15 mouse cellular contexts compared by ENCODE assay signal in genomic region chr4:154400256-154401171, GRCm38 (mm10).
A peak's percentile ranks its signal among the peaks of the same experiment; 100 is the strongest.
DNase-seq lines count a peak whose midpoint lies in the region; ATAC-seq and TF ChIP-seq lines count a peak whose summit lies in the region.
"Had no signal": no experiment of that assay in that cellular context is flagged by ENCODE, and none has a peak within 500 bp of the region (broad histone marks: within the 10 kb centered on the region; RNA-seq: fewer than 3 reads in every experiment).

No protein-coding gene starts in this region.

- no peaks in the 10 kb centered on the region for H3K9me3 ChIP-seq in hindbrain, embryonic 12.5 days (replicated peaks)
- H3K9me3 ChIP-seq in hindbrain, embryonic 13.5 days, result no peaks in the 10 kb centered on the region
- no peaks in the 10 kb centered on the region for H3K9me3 ChIP-seq in lung, embryonic 14.5 days (ENCODE audit: low read depth, low read length)
- no peaks in the 10 kb centered on the region for H3K9me3 ChIP-seq in intestine, embryonic 16.5 days (ENCODE audit: control insufficient read depth, low read length)
- H3K9me3 ChIP-seq in neural tube, embryonic 15.5 days (replicated peaks), result no peaks in the 10 kb centered on the region
- H3K9me3 ChIP-seq: forebrain, embryonic 10.5 days; heart, embryonic 13.5 days; midbrain, embryonic 13.5 days had no signal

- peaks cover 7% of the 10 kb centered on the region; the same call in 1 of the 2 replicates for H3K27me3 ChIP-seq in hindbrain, embryonic 12.5 days
- peaks cover 18% of the 10 kb centered on the region; the same call in 1 of the 2 replicates for H3K27me3 ChIP-seq in hindbrain, embryonic 13.5 days
- H3K27me3 ChIP-seq in lung, embryonic 14.5 days (ENCODE audit: insufficient read depth, low read length), result no peaks in the 10 kb centered on the region
- no peaks in the 10 kb centered on the region for H3K27me3 ChIP-seq in intestine, embryonic 16.5 days (replicated peaks; ENCODE audit: control insufficient read depth, insufficient read depth, low read length)
- peaks cover 15% of the 10 kb centered on the region; the same call in 1 of the 2 replicates for H3K27me3 ChIP-seq in neural tube, embryonic 15.5 days (replicated peaks)
- H3K27me3 ChIP-seq: midbrain, embryonic 13.5 days had no signal

- 62% methylated on average over 24 of the region's 24 CpGs for WGBS in hindbrain, embryonic 12.5 days
- 60% methylated on average over 24 of the region's 24 CpGs for WGBS in hindbrain, embryonic 13.5 days
- WGBS in lung, embryonic 14.5 days, result 68% methylated on average over 24 of the region's 24 CpGs
- WGBS in intestine, embryonic 16.5 days, result 56% methylated on average over 24 of the region's 24 CpGs
- WGBS in neural tube, embryonic 15.5 days, result 54% methylated on average over 24 of the region's 24 CpGs

- TF ChIP-seq CTCF in lung, embryonic 14.5 days (IDR thresholded peaks at IDR 0.05; ENCODE audit: low read depth), result no peak

- peak; percentile 46; the same call in 1 of the 2 replicates for ATAC-seq in hindbrain, embryonic 12.5 days (ENCODE audit: low FRiP score)
- no peak for ATAC-seq in hindbrain, embryonic 13.5 days (ENCODE audit: low FRiP score)
- ATAC-seq in lung, embryonic 14.5 days (ENCODE audit: insufficient read depth), result peak; percentile 15; the same call in 1 of the 2 replicates
- peak; percentile 40 for ATAC-seq in intestine, embryonic 16.5 days
- ATAC-seq in neural tube, embryonic 15.5 days (ENCODE audit: low FRiP score), result 0 out of 2 replicates have a peak, but pooled peaks have one; percentile 40
- no peak for ATAC-seq in megakaryocyte-erythroid progenitor cell, adult 5-6 weeks (replicated peaks; ENCODE audit: low FRiP score, low TSS enrichment, poor library complexity, severe bottlenecking)

- no peak overlapping the region for H3K9ac ChIP-seq in hindbrain, embryonic 12.5 days
- no peak overlapping the region; the same call in 1 of the 2 replicates for H3K9ac ChIP-seq in hindbrain, embryonic 13.5 days
- H3K9ac ChIP-seq in lung, embryonic 14.5 days, result no peak overlapping the region
- no peak overlapping the region for H3K9ac ChIP-seq in intestine, embryonic 16.5 days (ENCODE audit: low read depth, low read length)
- no peak overlapping the region for H3K9ac ChIP-seq in neural tube, embryonic 15.5 days (replicated peaks)
- H3K9ac ChIP-seq: heart, embryonic 13.5 days; midbrain, embryonic 13.5 days had no signal

- H3K4me3 ChIP-seq in hindbrain, embryonic 12.5 days, result no peak overlapping the region
- H3K4me3 ChIP-seq in hindbrain, embryonic 13.5 days, result no peak overlapping the region
- no peak overlapping the region for H3K4me3 ChIP-seq in lung, embryonic 14.5 days (ENCODE audit: low read depth, low read length)
- no peak overlapping the region for H3K4me3 ChIP-seq in intestine, embryonic 16.5 days (ENCODE audit: low read length)
- H3K4me3 ChIP-seq in neural tube, embryonic 15.5 days (replicated peaks), result no peak overlapping the region
- H3K4me3 ChIP-seq: forebrain, embryonic 10.5 days; heart, embryonic 13.5 days; midbrain, embryonic 13.5 days had no signal

- no peak overlapping the region for H3K4me2 ChIP-seq in hindbrain, embryonic 12.5 days (replicated peaks)
- H3K4me2 ChIP-seq in hindbrain, embryonic 13.5 days, result no peak overlapping the region
- H3K4me2 ChIP-seq in lung, embryonic 14.5 days, result no peak overlapping the region
- H3K4me2 ChIP-seq in intestine, embryonic 16.5 days (ENCODE audit: low read depth, low read length), result no peak overlapping the region
- no peak overlapping the region for H3K4me2 ChIP-seq in neural tube, embryonic 15.5 days
- H3K4me2 ChIP-seq: heart, embryonic 13.5 days; midbrain, embryonic 13.5 days had no signal

- peaks cover 40% of the 10 kb centered on the region for H3K4me1 ChIP-seq in hindbrain, embryonic 12.5 days
- peaks cover 43% of the 10 kb centered on the region for H3K4me1 ChIP-seq in hindbrain, embryonic 13.5 days (replicated peaks)
- H3K4me1 ChIP-seq in lung, embryonic 14.5 days (ENCODE audit: insufficient read depth), result peaks cover 21% of the 10 kb centered on the region
- H3K4me1 ChIP-seq in intestine, embryonic 16.5 days (ENCODE audit: control insufficient read depth, insufficient read depth, low read length), result peaks cover 28% of the 10 kb centered on the region
- peaks cover 37% of the 10 kb centered on the region for H3K4me1 ChIP-seq in neural tube, embryonic 15.5 days

- no peaks in the 10 kb centered on the region for H3K36me3 ChIP-seq in hindbrain, embryonic 12.5 days
- no peaks in the 10 kb centered on the region for H3K36me3 ChIP-seq in hindbrain, embryonic 13.5 days
- H3K36me3 ChIP-seq in lung, embryonic 14.5 days (ENCODE audit: insufficient read depth), result no peaks in the 10 kb centered on the region
- H3K36me3 ChIP-seq in intestine, embryonic 16.5 days (ENCODE audit: control insufficient read depth, insufficient read depth, low read length), result no peaks in the 10 kb centered on the region
- H3K36me3 ChIP-seq in neural tube, embryonic 15.5 days, result no peaks in the 10 kb centered on the region
- H3K36me3 ChIP-seq: heart, embryonic 13.5 days; midbrain, embryonic 13.5 days had no signal

- DNase-seq in lung, embryonic 14.5 days, result no peak
- no peak for DNase-seq in lung, postnatal 25 days (ENCODE audit: low spot score)
- DNase-seq in adrenal gland, postnatal 4 days (ENCODE audit: low spot score in 2 of 2), result no peak
- DNase-seq: cerebellum, postnatal 14 days; gastrocnemius, postnatal 36 days; kidney, postnatal 25 days; thymus, adult 2 months had no signal

- peak overlapping the region; percentile 57 for H3K27ac ChIP-seq in hindbrain, embryonic 12.5 days
- H3K27ac ChIP-seq in hindbrain, embryonic 13.5 days, result no peak overlapping the region
- no peak overlapping the region for H3K27ac ChIP-seq in lung, embryonic 14.5 days (ENCODE audit: low read depth)
- H3K27ac ChIP-seq in intestine, embryonic 16.5 days (ENCODE audit: low read length), result peak overlapping the region; percentile 55
- H3K27ac ChIP-seq in neural tube, embryonic 15.5 days (replicated peaks), result no peak overlapping the region
- H3K27ac ChIP-seq: heart, embryonic 13.5 days; midbrain, embryonic 13.5 days had no signal

Comparison
In these comparisons a context has a peak if more than half of its experiments do, and no peak if none do; other contexts are left out.
1. ATAC-seq: peak in hindbrain, embryonic 12.5 days (single experiment), lung, embryonic 14.5 days (single experiment), intestine, embryonic 16.5 days (single experiment) and neural tube, embryonic 15.5 days (single experiment); none in hindbrain, embryonic 13.5 days (single experiment) and megakaryocyte-erythroid progenitor cell, adult 5-6 weeks (single experiment).
2. H3K27ac ChIP-seq: peak in hindbrain, embryonic 12.5 days (single experiment) and intestine, embryonic 16.5 days (single experiment); none in hindbrain, embryonic 13.5 days (single experiment), lung, embryonic 14.5 days (single experiment) and neural tube, embryonic 15.5 days (single experiment).